Mouse (Mus musculus) embryonic facial prominence, embryonic 11.5 days (tissue): ENCODE measurements at regions not wholly inside any gene's neighbourhood (a gene's known extent, or its start where the extent isn't known, plus 50 kb on each side); places are given as distances from the start of the nearest gene placed in this dataset.
"Not testable (repeated sequence)": the region's sequence is repeated elsewhere in the genome, so short reads cannot be mapped to it uniquely, and the experiment has no call there.

Experiments
- ATAC-seq: fragments of 200-750 bp; cut with Nextera tagmentation; replicated peaks from 2 replicates; pipeline ENCODE4 v1.8.0; 2017; ENCODE audit warnings: low read depth; ENCODE audit not compliant: insufficient number of reproducible peaks, low FRiP score, low TSS enrichment
- DNase-seq: peaks from one replicate; pipeline ENCODE4 v3.0.0-alpha.2; 2015; ENCODE audit warnings: low spot score
- H3K27ac ChIP-seq: fragments of 300-500 bp; sonication (generic); replicated peaks from 2 replicates; pipeline ENCODE4 v1.5.1; 2014; ENCODE audit warnings: mild to moderate bottlenecking, low read depth, low read length, control low read depth
- H3K27me3 ChIP-seq: fragments of 300-500 bp; sonication (generic); 2 replicates; pipeline ENCODE4 v1.6.1; 2014; ENCODE audit warnings: mild to moderate bottlenecking, low read length, moderate library complexity, mixed read lengths; ENCODE audit not compliant: control insufficient read depth, insufficient read depth
- H3K36me3 ChIP-seq: fragments of 300-500 bp; sonication (generic); replicated peaks from 2 replicates; pipeline ENCODE4 v1.6.1; 2014; ENCODE audit warnings: low read depth, mild to moderate bottlenecking, low read length, moderate library complexity, mixed read lengths; ENCODE audit not compliant: control insufficient read depth, insufficient read depth
- H3K4me1 ChIP-seq: fragments of 300-500 bp; sonication (generic); 2 replicates; pipeline ENCODE4 v1.6.1; 2014; ENCODE audit warnings: low read length, mixed read lengths; ENCODE audit not compliant: control insufficient read depth, insufficient read depth
- H3K4me2 ChIP-seq: fragments of 300-500 bp; sonication (generic); 2 replicates; pipeline ENCODE4 v1.6.1; 2014; ENCODE audit warnings: low read depth, mild to moderate bottlenecking, control low read depth, low read length, moderate library complexity
- H3K4me3 ChIP-seq: fragments of 300-500 bp; sonication (generic); 2 replicates; pipeline ENCODE4 v1.5.1; 2014; ENCODE audit warnings: low read depth, low read length, control low read depth
- H3K9ac ChIP-seq: fragments of 300-500 bp; sonication (generic); replicated peaks from 2 replicates; pipeline ENCODE4 v1.6.1; 2014; ENCODE audit warnings: mild to moderate bottlenecking, control low read depth, low read length
- H3K9me3 ChIP-seq: fragments of 300-500 bp; sonication (generic); replicated peaks from 2 replicates; pipeline ENCODE4 v1.6.1; 2016; ENCODE audit warnings: mild to moderate bottlenecking, low read length, inconsistent platforms, mixed read lengths; ENCODE audit not compliant: control insufficient read depth
- WGBS: fragments of 180-500 bp; shearing (Covaris S2); extraction: QIAGEN DNeasy Blood & Tissue Kit; methylation state at CpG from one replicate; pipeline ENCODE4 v1.1.7; 2014; 5-methylcytosine and 5-hydroxymethylcytosine counted together

DNA sequence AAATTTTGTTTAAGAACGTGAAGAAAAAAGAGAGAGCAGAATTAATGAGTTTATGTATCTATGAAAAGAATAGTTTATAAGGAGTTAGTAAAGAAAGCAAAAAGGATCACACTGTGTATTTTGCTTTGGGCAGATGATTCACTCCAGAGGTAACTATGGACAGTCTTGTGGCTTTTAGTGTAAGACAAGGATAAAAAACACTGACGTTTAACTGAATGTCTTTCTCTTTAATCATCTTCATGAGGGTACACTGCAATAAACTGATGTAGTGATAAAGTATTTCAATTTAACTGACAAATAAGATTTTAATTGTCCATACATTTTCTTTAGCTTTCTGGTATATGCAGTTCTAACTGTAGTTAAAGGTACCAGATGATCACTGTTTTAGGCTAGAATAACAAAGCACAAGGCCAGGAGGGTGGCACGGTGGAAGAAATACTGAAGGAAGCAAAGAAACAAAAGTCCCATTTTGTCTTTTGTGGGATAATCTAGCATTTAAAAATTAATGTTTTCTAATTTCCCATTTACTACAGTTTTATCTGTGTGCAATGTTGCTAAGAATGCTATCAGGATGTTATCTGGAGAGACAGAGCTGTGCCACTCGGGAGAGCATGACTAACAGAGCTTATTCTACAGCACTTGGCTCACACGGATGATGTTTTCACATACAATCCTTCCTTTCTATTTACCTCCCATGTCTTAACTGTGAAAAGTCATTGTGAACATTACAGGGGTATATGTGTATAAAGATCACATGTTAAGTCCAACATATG, 232.4 kb upstream of the Tusc1 start:
- H3K9ac ChIP-seq, result no peak overlapping the region
- H3K4me3 ChIP-seq, result no peak overlapping the region
- H3K4me2 ChIP-seq, result no peak overlapping the region
- DNase-seq (no peak), ATAC-seq (no peak)
- H3K27ac ChIP-seq, result no peak overlapping the region
- WGBS, result 83% methylated on average over 5 of the region's 5 CpGs
- H3K9me3 ChIP-seq, result no peaks in the 10 kb centered on the region
- no peaks in the 10 kb centered on the region for H3K27me3 ChIP-seq
- H3K4me1 ChIP-seq, result no peaks in the 10 kb centered on the region
- no peaks in the 10 kb centered on the region for H3K36me3 ChIP-seq

DNA sequence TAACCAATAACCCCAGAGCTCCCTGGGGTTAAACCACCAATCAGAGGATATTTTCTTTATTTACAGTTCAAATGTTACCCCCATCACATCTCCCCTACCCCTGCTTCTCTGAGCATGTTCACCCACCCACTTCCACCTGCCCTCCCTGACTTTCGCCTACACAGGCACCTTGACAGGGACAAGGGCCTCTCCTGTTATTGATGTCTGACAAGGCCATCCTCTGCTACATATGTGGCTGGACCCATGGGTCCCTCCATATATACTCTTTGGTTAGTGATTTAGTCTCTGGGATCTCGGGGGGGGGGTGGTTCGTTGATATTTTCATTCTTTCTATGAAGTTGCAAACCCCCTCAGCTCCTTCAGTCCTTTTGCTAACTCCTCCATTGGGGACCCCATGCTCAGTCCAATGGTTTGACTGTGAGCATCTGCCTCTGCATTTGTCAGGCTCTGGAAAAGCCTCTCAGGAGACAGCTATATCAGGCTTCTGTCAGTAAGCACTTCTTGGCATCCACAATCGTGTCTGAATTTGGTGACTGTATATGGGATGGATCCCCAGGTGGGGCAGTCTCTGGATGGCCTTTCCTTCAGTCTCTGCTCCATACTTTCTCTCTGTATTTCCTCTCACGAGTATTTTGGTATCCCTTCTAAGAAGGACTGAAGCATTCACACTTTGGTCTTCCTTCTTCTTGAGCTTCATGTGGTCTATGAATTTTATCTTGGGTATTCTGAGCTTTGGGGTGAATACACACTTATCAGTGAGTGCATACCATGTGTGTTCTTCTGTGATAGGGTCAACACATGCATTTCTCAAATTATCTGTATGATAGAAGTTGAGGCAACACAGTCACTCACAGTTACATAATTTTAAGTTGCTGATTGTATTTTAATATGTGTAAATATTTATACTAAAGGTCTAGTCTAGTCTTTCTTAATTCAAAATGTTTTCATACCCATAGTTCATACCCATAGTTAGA, 220.8 kb upstream of the Tusc1 start:
- DNase-seq (no peak), ATAC-seq (no peak)
- H3K4me2 ChIP-seq, result no peak overlapping the region
- no peaks in the 10 kb centered on the region for H3K4me1 ChIP-seq
- 83% methylated on average over 5 of the region's 5 CpGs for WGBS
- no peaks in the 10 kb centered on the region for H3K36me3 ChIP-seq
- no peaks in the 10 kb centered on the region for H3K9me3 ChIP-seq
- no peak overlapping the region for H3K27ac ChIP-seq
- H3K27me3 ChIP-seq, result no peaks in the 10 kb centered on the region
- no peak overlapping the region for H3K9ac ChIP-seq
- H3K4me3 ChIP-seq, result no peak overlapping the region

DNA sequence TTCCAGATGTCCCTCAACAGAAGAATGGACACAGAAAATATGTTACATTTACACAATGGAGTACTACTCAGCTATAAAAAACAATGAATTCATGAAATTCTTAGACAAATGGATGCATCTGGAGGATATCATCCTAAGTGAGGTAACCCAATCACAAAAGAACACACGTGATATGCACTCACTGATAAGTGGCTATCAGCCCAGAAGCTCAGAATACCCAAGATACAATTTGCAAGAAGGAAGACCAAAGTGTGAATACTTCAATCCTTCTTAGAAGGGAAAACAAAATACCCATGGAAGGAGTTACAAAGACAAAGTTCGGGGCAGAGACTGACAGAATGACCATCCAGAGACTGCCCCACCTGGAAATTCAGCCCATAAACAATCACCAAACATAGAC, 219.9 kb upstream of the Tusc1 start:
- not testable (repeated sequence) for H3K4me1 ChIP-seq, H3K4me3 ChIP-seq, H3K36me3 ChIP-seq, DNase-seq, H3K4me2 ChIP-seq, ATAC-seq, H3K27me3 ChIP-seq, H3K27ac ChIP-seq, H3K9me3 ChIP-seq, H3K9ac ChIP-seq
- 88% methylated on average over 2 of the region's 2 CpGs for WGBS

- ATAC-seq (no peak), DNase-seq (no peak)
- Histone ChIP-seq H3K4me3 (no peak overlapping the region), H3K9me3 (no peaks in the 10 kb centered on the region), H3K27me3 (no peaks in the 10 kb centered on the region), H3K36me3 (no peaks in the 10 kb centered on the region), H3K4me2 (no peak overlapping the region), H3K27ac (no peak overlapping the region), H3K9ac (no peak overlapping the region), H3K4me1 (no peaks in the 10 kb centered on the region)
- 81% methylated on average over 4 of the region's 4 CpGs for WGBS
These were observed 217.3 kb upstream of the Tusc1 start for GRCm38 (mm10) chr4:93552489-93553160.

DNA sequence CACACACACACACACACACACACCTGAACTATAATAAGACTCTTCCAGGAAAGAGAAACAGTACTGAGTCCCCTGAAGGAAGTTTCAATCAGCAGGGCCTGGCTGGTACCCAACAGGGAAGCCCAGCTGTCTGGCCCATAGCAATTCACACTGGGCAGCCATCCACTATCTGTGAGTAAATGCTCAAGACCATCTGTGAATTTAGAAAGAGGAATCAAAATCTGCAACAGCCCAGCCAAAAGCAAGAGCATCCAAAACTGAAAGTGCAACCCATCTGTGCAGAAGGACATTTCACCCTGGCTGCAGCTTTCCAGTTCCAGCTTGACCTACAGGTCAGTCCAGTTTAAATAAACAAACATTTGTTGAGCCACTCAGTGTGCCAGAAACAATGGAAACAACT, 215.8 kb upstream of the Tusc1 start:
- Histone ChIP-seq H3K4me2 (no peak overlapping the region), H3K36me3 (no peaks in the 10 kb centered on the region), H3K9ac (no peak overlapping the region), H3K9me3 (no peaks in the 10 kb centered on the region), H3K4me1 (no peaks in the 10 kb centered on the region), H3K4me3 (no peak overlapping the region), H3K27ac (no peak overlapping the region), H3K27me3 (no peaks in the 10 kb centered on the region)
- DNase-seq (no peak), ATAC-seq (no peak)

GRCm38 (mm10) chr4:93540588-93540987, 205.3 kb upstream of the Tusc1 start:
- 67% methylated on average over 4 of the region's 4 CpGs for WGBS
- DNase-seq, result no peak
- Histone ChIP-seq H3K4me3 (no peak overlapping the region), H3K27ac (no peak overlapping the region), H3K4me2 (no peak overlapping the region), H3K9me3 (no peaks in the 10 kb centered on the region), H3K36me3 (no peaks in the 10 kb centered on the region), H3K27me3 (no peaks in the 10 kb centered on the region), H3K9ac (no peak overlapping the region), H3K4me1 (no peaks in the 10 kb centered on the region)
- ATAC-seq, result no peak

GRCm38 (mm10) chr4:93527382-93527781, 192.1 kb upstream of the Tusc1 start:
- ATAC-seq, result no peak

More at GRCm38 (mm10) chr4:93527382-93527781, 192.1 kb upstream of the Tusc1 start:
- Histone ChIP-seq H3K9me3 (no peaks in the 10 kb centered on the region), H3K36me3 (no peaks in the 10 kb centered on the region), H3K27me3 (no peaks in the 10 kb centered on the region), H3K9ac (no peak overlapping the region), H3K4me2 (no peak overlapping the region), H3K4me1 (no peaks in the 10 kb centered on the region), H3K4me3 (no peak overlapping the region), H3K27ac (no peak overlapping the region)
- 69% methylated on average over 2 of the region's 2 CpGs for WGBS
- no peak for DNase-seq
